Comparison of ENCODE assay signal across 24 mouse cellular contexts in genomic region chr2:83674896-83675295, GRCm38 (mm10).
"Had no signal": no experiment of that assay in that cellular context is flagged by ENCODE, and none has a peak within 500 bp of the region (broad histone marks: within the 10 kb centered on the region; RNA-seq: fewer than 3 reads in every experiment).

No protein-coding gene starts in this region.

- H3K4me2 ChIP-seq: limb, embryonic 13.5 days; liver, embryonic 12.5 days; liver, embryonic 15.5 days; lung, embryonic 15.5 days; midbrain, embryonic 13.5 days; neural tube, embryonic 15.5 days had no signal

- H3K4me1 ChIP-seq: liver, embryonic 12.5 days; liver, embryonic 15.5 days; lung, embryonic 15.5 days; midbrain, embryonic 10.5 days; midbrain, embryonic 13.5 days; neural tube, embryonic 15.5 days had no signal

- DNase-seq: kidney, postnatal 25 days; layer of hippocampus, adult 9-11 months; liver; lung, adult 18-20 months; lung, postnatal 10 days; lung, postnatal 36 days; right cerebral cortex, adult 18-20 months; right cerebral cortex, postnatal 14 days; right cerebral cortex, postnatal 4 days; thymus, postnatal 25 days had no signal

- H3K9ac ChIP-seq: limb, embryonic 13.5 days; liver, embryonic 12.5 days; liver, embryonic 15.5 days; lung, embryonic 15.5 days; midbrain, embryonic 13.5 days; neural tube, embryonic 15.5 days had no signal

- H3K9me3 ChIP-seq: limb, embryonic 10.5 days; limb, embryonic 13.5 days; liver, embryonic 12.5 days; liver, embryonic 15.5 days; lung, embryonic 15.5 days; megakaryocyte, embryonic 14.5 days; midbrain, embryonic 10.5 days; midbrain, embryonic 13.5 days; neural tube, embryonic 15.5 days had no signal

- H3K27me3 ChIP-seq: limb, embryonic 13.5 days; liver, embryonic 12.5 days; liver, embryonic 15.5 days; lung, embryonic 15.5 days; megakaryocyte, embryonic 14.5 days; midbrain, embryonic 13.5 days; neural tube, embryonic 15.5 days had no signal

- ATAC-seq: liver, embryonic 12.5 days; midbrain, embryonic 13.5 days; midbrain, embryonic 16.5 days had no signal

- H3K4me3 ChIP-seq: layer of hippocampus, adult 2 months; limb, embryonic 10.5 days; limb, embryonic 13.5 days; liver, embryonic 12.5 days; liver, embryonic 15.5 days; lung, embryonic 15.5 days; megakaryocyte, embryonic 14.5 days; midbrain, embryonic 10.5 days; midbrain, embryonic 13.5 days; myocyte; neural tube, embryonic 15.5 days had no signal

- H3K27ac ChIP-seq: kidney, postnatal 0 days; limb, embryonic 10.5 days; limb, embryonic 13.5 days; liver, embryonic 12.5 days; liver, embryonic 15.5 days; lung, embryonic 15.5 days; midbrain, embryonic 10.5 days; midbrain, embryonic 13.5 days; neural tube, embryonic 15.5 days; stomach, postnatal 0 days had no signal
